Mouse (Mus musculus): Measurements from ENCODE around the gene Sh3gl3.
A peak's percentile ranks its signal among the peaks of the same experiment; 100 is the strongest.

Gene Sh3gl3

GRCm38 (mm10) chr7:82282464-82282863 lies 108.8 kb downstream of the Sh3gl3 start:
- DNase-seq (ENCODE audit: low read depth, low spot score), result no peak

GRCm38 (mm10) chr7:82287242-82287641 lies 113.6 kb downstream of the Sh3gl3 start:
- DNase-seq (ENCODE audit: low read depth, low spot score), result no peak

GRCm38 (mm10) chr7:82293441-82293840 lies 119.8 kb downstream of the Sh3gl3 start:
- no peak for DNase-seq (ENCODE audit: low read depth, low spot score)

- DNase-seq (ENCODE audit: low read depth, low spot score), result no peak
Observed at GRCm38 (mm10) chr7:82294083-82294482, 120.4 kb downstream of the Sh3gl3 start.

- DNase-seq (ENCODE audit: low read depth, low spot score), result no peak
Observed at GRCm38 (mm10) chr7:82294611-82295010, 121.0 kb downstream of the Sh3gl3 start.

GRCm38 (mm10) chr7:82308398-82308797 lies 134.8 kb downstream of the Sh3gl3 start:
- DNase-seq (ENCODE audit: low read depth, low spot score), result no peak

- no peak for DNase-seq (ENCODE audit: low read depth, low spot score)
Observed at GRCm38 (mm10) chr7:82318515-82318914, 144.9 kb downstream of the Sh3gl3 start.

GRCm38 (mm10) chr7:82326616-82327015 lies 153.0 kb downstream of the Sh3gl3 start:
- DNase-seq (ENCODE audit: low read depth, low spot score), result no peak

- DNase-seq (ENCODE audit: low read depth, low spot score), result no peak
Observed at GRCm38 (mm10) chr7:82327201-82327600, 153.6 kb downstream of the Sh3gl3 start.

- no peak for DNase-seq (ENCODE audit: low read depth, low spot score)
Observed at GRCm38 (mm10) chr7:82327881-82328280, 154.2 kb downstream of the Sh3gl3 start.

- DNase-seq (ENCODE audit: low read depth, low spot score), result no peak
Observed at GRCm38 (mm10) chr7:82329831-82330230, 156.2 kb downstream of the Sh3gl3 start.

- no peak for DNase-seq (ENCODE audit: low read depth, low spot score)
Observed at GRCm38 (mm10) chr7:82330860-82331259, 157.2 kb downstream of the Sh3gl3 start.

- no peak for DNase-seq (ENCODE audit: low read depth, low spot score)
Observed at GRCm38 (mm10) chr7:82334000-82334399, 160.4 kb downstream of the Sh3gl3 start.

- DNase-seq (ENCODE audit: low read depth, low spot score), result no peak
Observed at GRCm38 (mm10) chr7:82335211-82336121, 161.8 kb downstream of the Sh3gl3 start, which contains the start of gene Adamtsl3. TSS of gene Adamtsl3 (plus strand) at chr7:82335694.

- DNase-seq (ENCODE audit: low read depth, low spot score), result no peak
Observed at GRCm38 (mm10) chr7:82336132-82336531, 162.5 kb downstream of the Sh3gl3 start.

- no peak for DNase-seq (ENCODE audit: low read depth, low spot score)
Observed at GRCm38 (mm10) chr7:82338121-82338520, 164.5 kb downstream of the Sh3gl3 start.

- DNase-seq (ENCODE audit: low read depth, low spot score), result no peak
Observed at GRCm38 (mm10) chr7:82338532-82338931, 164.9 kb downstream of the Sh3gl3 start.

- DNase-seq (ENCODE audit: low read depth, low spot score), result peak; percentile 15
Observed at GRCm38 (mm10) chr7:82339214-82339613, 165.6 kb downstream of the Sh3gl3 start.

GRCm38 (mm10) chr7:82341476-82341875 lies 167.8 kb downstream of the Sh3gl3 start:
- DNase-seq (ENCODE audit: low read depth, low spot score), result no peak

- no peak for DNase-seq (ENCODE audit: low read depth, low spot score)
Observed at GRCm38 (mm10) chr7:82346706-82347105, 173.1 kb downstream of the Sh3gl3 start.

- DNase-seq (ENCODE audit: low read depth, low spot score), result no peak
Observed at GRCm38 (mm10) chr7:82349796-82350195, 176.2 kb downstream of the Sh3gl3 start.

- DNase-seq (ENCODE audit: low read depth, low spot score), result no peak
Observed at GRCm38 (mm10) chr7:82350421-82350820, 176.8 kb downstream of the Sh3gl3 start.

Measured in CD4-positive helper T cell, adult 2 months (primary cell).